39 mouse cellular contexts compared by ENCODE assay signal in the genomic region with DNA sequence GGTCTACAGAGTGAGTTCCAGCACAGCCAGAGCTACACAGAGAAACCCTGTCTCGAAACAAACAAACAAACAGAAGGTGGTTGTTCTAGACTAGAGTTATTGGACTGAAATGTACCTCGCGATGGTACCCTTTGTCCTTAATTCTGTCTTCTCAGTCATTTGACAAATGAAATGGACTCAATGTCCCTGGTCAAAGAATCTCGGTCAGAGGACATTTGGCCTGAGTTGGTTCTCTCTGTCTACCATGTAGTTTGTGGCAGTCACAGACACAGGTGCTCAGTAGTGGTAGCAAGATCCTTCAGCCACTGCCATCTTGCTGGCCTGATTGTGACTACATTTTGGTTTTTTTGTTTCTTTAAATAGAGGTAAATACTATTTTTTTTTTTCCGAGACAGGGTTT. TPM values are rescaled to one million over a fixed set of nuclear protein-coding genes. Genes with fewer than 3 reads are reported as not detected.
"Had no signal": no experiment of that assay in that cellular context is flagged by ENCODE, and none has a peak within 500 bp of the region (broad histone marks: within the 10 kb centered on the region; RNA-seq: fewer than 3 reads in every experiment).

No protein-coding gene starts in this region.

- H3K27me3 ChIP-seq: heart, embryonic 12.5 days; heart, embryonic 13.5 days; heart, embryonic 15.5 days; intestine, embryonic 15.5 days; kidney, embryonic 15.5 days had no signal

- H3K36me3 ChIP-seq: heart, embryonic 10.5 days; heart, embryonic 12.5 days; heart, embryonic 13.5 days; heart, embryonic 15.5 days; hindbrain, embryonic 10.5 days; hindbrain, embryonic 12.5 days; hindbrain, embryonic 13.5 days; hindbrain, embryonic 15.5 days; intestine, embryonic 15.5 days had no signal

- H3K4me3 ChIP-seq: heart, embryonic 10.5 days; heart, embryonic 12.5 days; heart, embryonic 13.5 days; heart, embryonic 15.5 days; hindbrain, embryonic 10.5 days; hindbrain, embryonic 12.5 days; hindbrain, embryonic 13.5 days; hindbrain, embryonic 15.5 days; intestine, embryonic 15.5 days; kidney, embryonic 15.5 days; layer of hippocampus, adult 2 months had no signal

- H3K27ac ChIP-seq: heart, embryonic 10.5 days; heart, embryonic 13.5 days; heart, embryonic 15.5 days; hindbrain, embryonic 10.5 days; hindbrain, embryonic 12.5 days; hindbrain, embryonic 13.5 days; hindbrain, embryonic 14.5 days; hindbrain, embryonic 15.5 days; hindbrain, postnatal 0 days; intestine, embryonic 15.5 days; kidney, embryonic 15.5 days; kidney, postnatal 0 days; layer of hippocampus, adult 2 months had no signal

- DNase-seq: heart, postnatal 10 days; heart, postnatal 14 days; heart, postnatal 36 days; heart, postnatal 4 days; kidney, adult 11 months; kidney, adult 18-20 months; kidney, adult 2 months; kidney, adult 8-10 months; kidney, adult 9 months; kidney, postnatal 10 days; kidney, postnatal 14 days; kidney, postnatal 36 days; kidney, postnatal 4 days; layer of hippocampus, adult 9-11 months; layer of hippocampus, postnatal 36 days had no signal

- H3K9ac ChIP-seq: heart, embryonic 12.5 days; heart, embryonic 13.5 days; heart, embryonic 15.5 days; hindbrain, embryonic 12.5 days; hindbrain, embryonic 13.5 days; hindbrain, embryonic 14.5 days; hindbrain, embryonic 15.5 days; intestine, embryonic 15.5 days; kidney, embryonic 15.5 days had no signal

RNA-seq across cellular contexts. Expression of gene Ankrd2, which starts 49.8 kb away (rescaled TPM):
- total RNA-seq: heart, postnatal 10 days; heart, postnatal 14 days; hematopoietic stem cell, adult 5-6 weeks; layer of hippocampus, adult 2 months; layer of hippocampus, postnatal 25 days; layer of hippocampus, postnatal 36 days had no signal
- polyA plus RNA-seq: heart, embryonic 10.5 days; heart, embryonic 11.5 days; heart, embryonic 12.5 days; heart, embryonic 13.5 days; heart, embryonic 14.5 days; heart, embryonic 15.5 days; heart, embryonic 16.5 days; hindbrain, embryonic 10.5 days; hindbrain, embryonic 11.5 days; hindbrain, embryonic 12.5 days; inflammation-experienced regulatory T-cells, adult 6 months; kidney, embryonic 14.5 days; kidney, embryonic 15.5 days; kidney, embryonic 16.5 days; large intestine, adult 2 months had no signal
